ENCODE assay signal across 9 mouse cellular contexts in genomic region chr10:86341589-86341988, GRCm38 (mm10). TPM values are rescaled to one million over a fixed set of nuclear protein-coding genes. Genes with fewer than 3 reads are reported as not detected.
DNase-seq lines count a peak whose midpoint lies in the region; ATAC-seq and TF ChIP-seq lines count a peak whose summit lies in the region.
"Had no signal": no experiment of that assay in that cellular context is flagged by ENCODE, and none has a peak within 500 bp of the region (broad histone marks: within the 10 kb centered on the region; RNA-seq: fewer than 3 reads in every experiment).

No protein-coding gene starts in this region.

- peaks cover 36% of the 10 kb centered on the region for H3K4me1 ChIP-seq in midbrain, embryonic 10.5 days
- H3K4me1 ChIP-seq in midbrain, postnatal 0 days (ENCODE audit: insufficient read depth, low read length): peaks cover 11% of the 10 kb centered on the region
- H3K4me1 ChIP-seq in small intestine, adult 2 months (ENCODE audit: control insufficient read depth, insufficient read depth, insufficient read length, low read length): peaks cover 57% of the 10 kb centered on the region; the same call in 1 of the 2 replicates

- no peak for TF ChIP-seq POLR2A in small intestine, adult 2 months (IDR thresholded peaks at IDR 0.05; ENCODE audit: low read depth, low read length)

- H3K9me3 ChIP-seq in midbrain, embryonic 10.5 days (replicated peaks): no peaks in the 10 kb centered on the region
- no peaks in the 10 kb centered on the region for H3K9me3 ChIP-seq in midbrain, postnatal 0 days (ENCODE audit: low read length)

- H3K27ac ChIP-seq in midbrain, embryonic 10.5 days (replicated peaks): peak overlapping the region; percentile 47; the same call in 1 of the 2 replicates
- H3K27ac ChIP-seq in midbrain, postnatal 0 days (ENCODE audit: low read depth, low read length): no peak overlapping the region
- peak overlapping the region; percentile 20; the same call in 1 of the 2 replicates for H3K27ac ChIP-seq in small intestine, adult 2 months (ENCODE audit: insufficient read depth, low read depth, low read length)
- H3K27ac ChIP-seq: liver, embryonic 14.5 days had no signal

- TF ChIP-seq CTCF in midbrain, postnatal 0 days (IDR thresholded peaks at IDR 0.05): no peak
- TF ChIP-seq CTCF in small intestine, adult 2 months (IDR thresholded peaks at IDR 0.05; ENCODE audit: extremely low read depth, insufficient read length, insufficient replicate concordance, low read depth, low read length): no peak

- no peak overlapping the region for H3K4me3 ChIP-seq in midbrain, embryonic 10.5 days
- no peak overlapping the region for H3K4me3 ChIP-seq in midbrain, postnatal 0 days (ENCODE audit: low read depth, low read length)
- H3K4me3 ChIP-seq in small intestine, adult 2 months (ENCODE audit: low read depth, low read length): no peak overlapping the region

- WGBS in midbrain, embryonic 10.5 days: 40% methylated on average over 8 of the region's 8 CpGs
- WGBS in midbrain, postnatal 0 days: 33% methylated on average over 8 of the region's 8 CpGs
- WGBS in small intestine, adult 2 months: 64% methylated on average over 8 of the region's 8 CpGs

- peak; percentile 40 for DNase-seq in midbrain, embryonic 10.5 days (ENCODE audit: low spot score)
- no peak for DNase-seq in midbrain, postnatal 0 days (ENCODE audit: low spot score)
- DNase-seq in gastrocnemius, postnatal 25 days: peak; percentile 84
- DNase-seq in kidney, postnatal 10 days: peak; percentile 80
- no peak for DNase-seq in thymus, adult 18-20 months
- DNase-seq in right cerebral cortex, postnatal 25 days: no peak

- H3K36me3 ChIP-seq in midbrain, embryonic 10.5 days: peaks cover 10% of the 10 kb centered on the region
- peaks cover 14% of the 10 kb centered on the region for H3K36me3 ChIP-seq in midbrain, postnatal 0 days (ENCODE audit: insufficient read depth, low read length)
- H3K36me3 ChIP-seq in small intestine, adult 2 months (ENCODE audit: control insufficient read depth, insufficient read depth, low read length): no peaks in the 10 kb centered on the region

- H3K4me2 ChIP-seq in midbrain, postnatal 0 days (ENCODE audit: low read depth, low read length, poor library complexity, severe bottlenecking): no peak overlapping the region

- no peak for ATAC-seq in midbrain, postnatal 0 days (ENCODE audit: low FRiP score)
- no peak for ATAC-seq in megakaryocyte progenitor cell, adult 5-6 weeks (replicated peaks; ENCODE audit: poor library complexity)

- no peak overlapping the region for H3K9ac ChIP-seq in midbrain, postnatal 0 days (replicated peaks; ENCODE audit: low read length, poor library complexity, severe bottlenecking)
- H3K9ac ChIP-seq: liver, embryonic 14.5 days had no signal

- H3K27me3 ChIP-seq in midbrain, embryonic 10.5 days (ENCODE audit: low read depth, poor library complexity, severe bottlenecking): no peaks in the 10 kb centered on the region
- no peaks in the 10 kb centered on the region for H3K27me3 ChIP-seq in midbrain, postnatal 0 days (ENCODE audit: insufficient read depth, low read length)
- H3K27me3 ChIP-seq in small intestine, adult 2 months (ENCODE audit: control insufficient read depth, insufficient read depth, low read length): no peaks in the 10 kb centered on the region

RNA-seq across cellular contexts. Expression of gene Timp3, which starts 41.4 kb away (rescaled TPM):
- 21.2 and 25.7 TPM in 2 replicates for polyA plus RNA-seq in midbrain, embryonic 10.5 days (2016; fragmentation: Nextera tagmentation; extraction: Ambion mirVana)
- 105 and 133 TPM in 2 replicates for total RNA-seq in midbrain, postnatal 0 days (2014; rRNA removed)
- polyA plus RNA-seq in midbrain, postnatal 0 days (2015; fragmentation: Nextera tagmentation; extraction: Ambion mirVana): 39.1 and 47.3 TPM in 2 replicates
- 10 to 100 TPM; 48.0 to 62.4 TPM for total RNA-seq in gastrocnemius, postnatal 25 days (2021)
- 12.4 and 15.3 TPM in 2 replicates for polyA plus RNA-seq in small intestine, adult 2 months (2012; rRNA removed)
- 0.27 and 0.64 TPM in 2 replicates for total RNA-seq in megakaryocyte progenitor cell, adult 5-6 weeks (2015)
- total RNA-seq in megakaryocyte progenitor cell, adult 5-6 weeks (2017): 0.04 and 0.27 TPM in 2 replicates

Comparison
In these comparisons a context has a peak if more than half of its experiments do, and no peak if none do; other contexts are left out.
1. DNase-seq: peak in midbrain, embryonic 10.5 days (single experiment), gastrocnemius, postnatal 25 days (single experiment) and kidney, postnatal 10 days (single experiment); none in midbrain, postnatal 0 days (single experiment), thymus, adult 18-20 months (0 of 2) and right cerebral cortex, postnatal 25 days (single experiment).
2. RNA of gene Timp3, which starts 41.4 kb away (total RNA-seq): 105 to 133 TPM in midbrain, postnatal 0 days and 48.0 to 62.4 TPM in gastrocnemius, postnatal 25 days; 0.04 to 0.64 TPM in megakaryocyte progenitor cell, adult 5-6 weeks; every median in the first group is over 10 times any median in the second.